Mouse (Mus musculus): ENCODE measurements around the gene Gorasp1. TPM values are rescaled to one million over a fixed set of nuclear protein-coding genes. Genes with fewer than 3 reads are reported as not detected.

The Gorasp1 gene
- polyA plus RNA-seq, 2 experiments = 6.1 to 9.1 TPM

DNA sequence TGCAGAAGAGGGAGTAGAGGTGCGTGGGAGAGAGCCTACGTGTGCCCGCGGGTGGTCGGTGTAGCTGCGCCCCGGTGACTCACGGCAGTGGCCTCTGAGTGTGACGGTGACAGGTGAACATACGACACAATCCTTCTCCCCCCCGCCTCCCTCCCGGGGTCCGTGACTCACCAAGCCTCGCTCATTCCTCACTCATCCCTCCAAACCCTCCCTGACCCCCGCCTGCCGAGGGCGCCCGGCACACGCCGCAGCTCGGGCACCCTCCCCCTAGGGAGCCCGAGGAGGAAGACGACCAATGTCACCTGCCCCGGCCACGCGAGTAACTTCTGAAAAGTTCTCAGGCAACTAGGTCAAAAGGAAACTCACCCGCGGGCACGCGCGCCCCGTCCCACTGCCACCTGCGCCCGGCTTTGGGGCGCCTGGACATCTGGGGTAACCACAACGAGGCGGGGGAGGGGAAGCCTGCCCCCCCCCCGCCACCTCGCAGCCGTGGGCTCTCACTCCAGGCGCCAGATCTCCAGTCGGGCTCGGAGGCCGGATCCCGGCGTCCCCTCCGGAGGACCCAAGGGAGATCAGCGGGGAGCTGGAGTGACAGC is 45.7 kb upstream of the Gorasp1 start:
- peak overlapping the region; percentile 49 to 56 for H3K4me3 ChIP-seq (ENCODE audit: insufficient read depth in 1 of 2, low read depth in 2 of 2, low read length in 2 of 2)
- no peak overlapping the region for H3K27ac ChIP-seq
- peak overlapping the region; percentile 63 for H3K4me2 ChIP-seq (ENCODE audit: low read depth)
- under 1% methylated on average over 48 of the region's 48 CpGs for WGBS (ENCODE audit: insufficient replicate concordance)
- H3K9ac ChIP-seq (replicated peaks) = peak overlapping the region; percentile 40
- ATAC-seq (ENCODE audit: insufficient read depth) (no peak; the same call in 1 of the 2 replicates), DNase-seq (ENCODE audit: low read depth in 3 of 3, low spot score in 3 of 3) (no peak)
- no peaks in the 10 kb centered on the region for H3K9me3 ChIP-seq (ENCODE audit: control insufficient read depth, low read length)
- H3K36me3 ChIP-seq (replicated peaks; ENCODE audit: control insufficient read depth, insufficient read depth, low read depth) = no peaks in the 10 kb centered on the region
- H3K4me1 ChIP-seq (replicated peaks; ENCODE audit: control insufficient read depth in 2 of 2, insufficient read depth in 2 of 2, low read length in 1 of 2) = peaks cover 0 to 30% of the 10 kb centered on the region in 2 experiments; a peak in 3 of 4 replicates
- peaks cover 15% of the 10 kb centered on the region for H3K27me3 ChIP-seq (ENCODE audit: control insufficient read depth, insufficient read depth, low read length)
- no peak for TF ChIP-seq CTCF (IDR thresholded peaks at IDR 0.05; ENCODE audit: low read depth)
- TF ChIP-seq EP300 (IDR thresholded peaks at IDR 0.05; ENCODE audit: low read depth) = no peak

- no peak overlapping the region for H3K27ac ChIP-seq
- TF ChIP-seq CTCF (IDR thresholded peaks at IDR 0.05; ENCODE audit: low read depth) = peak; percentile 53
- TF ChIP-seq EP300 (IDR thresholded peaks at IDR 0.05; ENCODE audit: low read depth) = no peak
- no peaks in the 10 kb centered on the region for H3K9me3 ChIP-seq (ENCODE audit: control insufficient read depth, low read length)
- DNase-seq (ENCODE audit: low read depth in 3 of 3, low spot score in 3 of 3) (no peak), ATAC-seq (ENCODE audit: insufficient read depth) (peak; percentile 9; the same call in 1 of the 2 replicates)
- H3K4me2 ChIP-seq (ENCODE audit: low read depth) = peak overlapping the region; percentile 63
- no peak overlapping the region for H3K9ac ChIP-seq (replicated peaks)
- H3K27me3 ChIP-seq (ENCODE audit: control insufficient read depth, insufficient read depth, low read length) = peaks cover 15% of the 10 kb centered on the region
- peak overlapping the region; percentile 49 to 56 for H3K4me3 ChIP-seq (ENCODE audit: insufficient read depth in 1 of 2, low read depth in 2 of 2, low read length in 2 of 2)
- H3K4me1 ChIP-seq (replicated peaks; ENCODE audit: control insufficient read depth in 2 of 2, insufficient read depth in 2 of 2, low read length in 1 of 2) = peaks cover 0 to 34% of the 10 kb centered on the region in 2 experiments; a peak in 3 of 4 replicates
- 1% methylated on average over 11 of the region's 11 CpGs for WGBS (ENCODE audit: insufficient replicate concordance)
- H3K36me3 ChIP-seq (replicated peaks; ENCODE audit: control insufficient read depth, insufficient read depth, low read depth) = no peaks in the 10 kb centered on the region
Observed at GRCm38 (mm10) chr9:119982241-119982811, 45.0 kb upstream of the Gorasp1 start.

DNA sequence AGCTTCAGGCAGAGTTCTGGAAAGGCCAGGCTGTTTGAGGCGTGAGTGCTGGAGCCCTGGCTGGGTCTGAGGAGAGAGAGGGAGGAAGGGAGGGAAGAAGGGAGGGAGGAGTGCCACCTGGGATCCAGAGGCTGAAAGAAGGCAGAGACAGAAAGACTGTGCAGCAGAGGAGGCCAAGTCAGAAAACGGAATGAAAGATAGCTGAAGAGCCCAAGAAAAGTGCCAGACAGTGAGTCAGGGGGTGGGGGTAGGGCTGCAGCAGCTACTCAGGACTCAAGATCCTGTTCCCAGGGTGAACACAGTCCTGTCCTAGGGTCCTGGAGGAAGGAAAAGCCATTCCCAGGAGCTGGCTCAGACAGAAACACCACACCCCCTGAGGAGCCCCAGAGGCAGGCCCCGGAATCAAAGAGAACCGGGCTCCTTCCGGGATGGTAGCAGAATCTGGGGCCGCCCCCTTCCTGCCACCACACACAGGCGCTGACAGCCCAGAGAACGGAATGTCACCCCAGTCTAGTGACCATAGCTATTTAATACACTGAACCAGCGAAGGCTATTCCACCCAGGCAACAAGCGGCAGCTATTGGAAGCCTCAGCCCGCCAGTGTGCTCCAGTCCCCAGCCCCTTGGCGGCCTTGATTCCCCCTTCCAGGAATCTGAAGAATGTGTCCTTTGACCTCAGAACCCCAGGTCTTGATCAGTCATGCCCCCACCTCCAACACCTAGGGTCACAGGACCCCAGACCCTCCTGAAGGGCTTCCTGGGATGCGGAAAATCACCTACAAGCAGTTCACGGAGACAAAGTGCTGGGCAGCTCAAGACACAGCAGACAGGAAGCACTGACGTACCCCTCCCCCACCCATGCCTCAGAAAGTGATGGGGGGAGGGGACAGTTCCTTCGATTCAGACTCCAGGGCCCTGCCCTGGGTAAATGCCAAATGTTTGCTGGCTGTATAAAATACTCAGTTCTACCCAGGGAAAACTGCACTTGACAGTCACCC is 44.1 kb upstream of the Gorasp1 start:
- Histone ChIP-seq H3K27ac (peak overlapping the region; percentile 46), H3K9me3 (ENCODE audit: control insufficient read depth, low read length) (no peaks in the 10 kb centered on the region), H3K36me3 (replicated peaks; ENCODE audit: control insufficient read depth, insufficient read depth, low read depth) (no peaks in the 10 kb centered on the region), H3K9ac (replicated peaks) (no peak overlapping the region), H3K4me2 (ENCODE audit: low read depth) (peak overlapping the region; percentile 63), H3K4me3 (ENCODE audit: insufficient read depth in 1 of 2, low read depth in 2 of 2, low read length in 2 of 2) (peak overlapping the region; percentile 39 to 44), H3K27me3 (ENCODE audit: control insufficient read depth, insufficient read depth, low read length) (peaks cover 15% of the 10 kb centered on the region), H3K4me1 (replicated peaks; ENCODE audit: control insufficient read depth in 2 of 2, insufficient read depth in 2 of 2, low read length in 1 of 2) (peaks cover 0 to 40% of the 10 kb centered on the region in 2 experiments; a peak in 3 of 4 replicates)
- ATAC-seq (ENCODE audit: insufficient read depth) (peak; percentile 24), DNase-seq (ENCODE audit: low read depth in 3 of 3, low spot score in 3 of 3) (no peak)
- WGBS (ENCODE audit: insufficient replicate concordance) = 4% methylated on average over 16 of the region's 16 CpGs
- no peak for TF ChIP-seq EP300 (IDR thresholded peaks at IDR 0.05; ENCODE audit: low read depth)
- no peak for TF ChIP-seq CTCF (IDR thresholded peaks at IDR 0.05; ENCODE audit: low read depth)

GRCm38 (mm10) chr9:119980770-119981182 is 43.4 kb upstream of the Gorasp1 start:
- peaks cover 0 to 40% of the 10 kb centered on the region in 2 experiments; a peak in 3 of 4 replicates for H3K4me1 ChIP-seq (replicated peaks; ENCODE audit: control insufficient read depth in 2 of 2, insufficient read depth in 2 of 2, low read length in 1 of 2)
- peak overlapping the region; percentile 63 for H3K4me2 ChIP-seq (ENCODE audit: low read depth)
- no peaks in the 10 kb centered on the region for H3K36me3 ChIP-seq (replicated peaks; ENCODE audit: control insufficient read depth, insufficient read depth, low read depth)
- no peak for DNase-seq (ENCODE audit: low read depth in 3 of 3, low spot score in 3 of 3)
- H3K27me3 ChIP-seq (ENCODE audit: control insufficient read depth, insufficient read depth, low read length) = peaks cover 15% of the 10 kb centered on the region
- ATAC-seq (ENCODE audit: insufficient read depth) = no peak
- no peak for TF ChIP-seq CTCF (IDR thresholded peaks at IDR 0.05; ENCODE audit: low read depth)
- TF ChIP-seq EP300 (IDR thresholded peaks at IDR 0.05; ENCODE audit: low read depth) = no peak
- WGBS (ENCODE audit: insufficient replicate concordance) = 5% methylated on average over 4 of the region's 4 CpGs
- no peak overlapping the region; a peak in 1 of 4 replicates for H3K4me3 ChIP-seq (ENCODE audit: insufficient read depth in 1 of 2, low read depth in 2 of 2, low read length in 2 of 2)
- no peaks in the 10 kb centered on the region for H3K9me3 ChIP-seq (ENCODE audit: control insufficient read depth, low read length)
- no peak overlapping the region; the same call in 1 of the 2 replicates for H3K27ac ChIP-seq
- H3K9ac ChIP-seq (replicated peaks) = no peak overlapping the region

Data from liver, embryonic 14.5 days (tissue).